Mouse (Mus musculus) embryonic facial prominence, embryonic 13.5 days (tissue): ENCODE data around the gene Kif17. TPM values are rescaled to one million over a fixed set of nuclear protein-coding genes. Genes with fewer than 3 reads are reported as not detected.

Experiments used
- ATAC-seq: fragments of 200-750 bp; cut with Nextera tagmentation; 2 replicates; pipeline ENCODE4 v1.8.0; 2017; ENCODE audit warnings: low read depth; ENCODE audit not compliant: insufficient number of reproducible peaks, insufficient read depth, low FRiP score, low TSS enrichment
- H3K27ac ChIP-seq: fragments of 300-500 bp; sonication (generic); 2 replicates; pipeline ENCODE4 v1.5.1; 2015; ENCODE audit warnings: moderate library complexity, mild to moderate bottlenecking, inconsistent platforms
- H3K27me3 ChIP-seq: fragments of 300-500 bp; sonication (generic); 2 replicates; pipeline ENCODE4 v1.6.1; 2015; ENCODE audit warnings: mild to moderate bottlenecking, inconsistent platforms
- H3K36me3 ChIP-seq: fragments of 300-500 bp; sonication (generic); 2 replicates; pipeline ENCODE4 v1.6.1; 2015; ENCODE audit warnings: mild to moderate bottlenecking, inconsistent platforms
- H3K4me1 ChIP-seq: fragments of 300-500 bp; sonication (generic); 2 replicates; pipeline ENCODE4 v1.6.1; 2015; ENCODE audit warnings: inconsistent platforms
- H3K4me2 ChIP-seq: fragments of 300-500 bp; sonication (generic); 2 replicates; pipeline ENCODE4 v1.6.1; 2015; ENCODE audit warnings: moderate library complexity, mild to moderate bottlenecking, inconsistent platforms
- H3K4me3 ChIP-seq: fragments of 300-500 bp; sonication (generic); 2 replicates; pipeline ENCODE4 v1.5.1; 2015; ENCODE audit warnings: mild to moderate bottlenecking, inconsistent platforms
- H3K9ac ChIP-seq: fragments of 300-500 bp; sonication (generic); 2 replicates; pipeline ENCODE4 v1.6.1; 2015; ENCODE audit warnings: mild to moderate bottlenecking, inconsistent platforms
- H3K9me3 ChIP-seq: fragments of 300-500 bp; sonication (generic); 2 replicates; pipeline ENCODE4 v1.6.1; 2016; ENCODE audit warnings: inconsistent platforms
- WGBS: fragments of 180-500 bp; shearing (Covaris S2); methylation state at CpG from one replicate; pipeline ENCODE4 v1.1.7; 2015; ENCODE audit warnings: mixed read lengths; 5-methylcytosine and 5-hydroxymethylcytosine counted together
- microRNA-seq: library from miRNA; unstranded; fragments of <30 nt; microRNA quantifications from one replicate; pipeline ENCODE4, GENCODE M21; 2016
- polyA plus RNA-seq: library from polyadenylated mRNA; unstranded; fragments of >200 nt; fragmentation: Nextera tagmentation; extraction: Ambion mirVana; gene quantifications from 2 replicates; pipeline ENCODE4 v1.2.1, GENCODE M21; 2015

Kif17 gene
- polyA plus RNA-seq, 1 experiment from 2014 or later: 1.4 TPM

- Histone ChIP-seq H3K4me2 (no peak overlapping the region), H3K36me3 (no peaks in the 10 kb centered on the region), H3K4me1 (peaks cover 8% of the 10 kb centered on the region), H3K27ac (no peak overlapping the region), H3K9ac (no peak overlapping the region), H3K4me3 (no peak overlapping the region), H3K27me3 (no peaks in the 10 kb centered on the region), H3K9me3 (no peaks in the 10 kb centered on the region)
- 69% methylated on average over 10 of the region's 10 CpGs for WGBS
- ATAC-seq: no peak
These were observed 93.2 kb downstream of the Kif17 start for GRCm38 (mm10) chr4:138343341-138343837.

GRCm38 (mm10) chr4:138344891-138345545 is 94.8 kb downstream of the Kif17 start:
- Histone ChIP-seq H3K4me2 (no peak overlapping the region), H3K4me3 (no peak overlapping the region), H3K9ac (no peak overlapping the region), H3K36me3 (no peaks in the 10 kb centered on the region), H3K4me1 (peaks cover 5% of the 10 kb centered on the region), H3K27me3 (no peaks in the 10 kb centered on the region), H3K27ac (no peak overlapping the region), H3K9me3 (no peaks in the 10 kb centered on the region)
- no peak for ATAC-seq
- WGBS: 81% methylated on average over 9 of the region's 9 CpGs

GRCm38 (mm10) chr4:138347280-138347679 is 97.0 kb downstream of the Kif17 start:
- H3K9ac ChIP-seq: no peak overlapping the region
- no peak for ATAC-seq
- H3K27me3 ChIP-seq: no peaks in the 10 kb centered on the region
- no peak overlapping the region for H3K4me3 ChIP-seq
- 74% methylated on average over 1 of the region's 1 CpGs for WGBS
- no peaks in the 10 kb centered on the region for H3K36me3 ChIP-seq
- H3K4me1 ChIP-seq: no peaks in the 10 kb centered on the region
- no peak overlapping the region for H3K4me2 ChIP-seq
- no peaks in the 10 kb centered on the region for H3K9me3 ChIP-seq
- no peak overlapping the region for H3K27ac ChIP-seq

- Histone ChIP-seq H3K36me3 (no peaks in the 10 kb centered on the region), H3K4me2 (no peak overlapping the region), H3K9ac (no peak overlapping the region), H3K4me1 (no peaks in the 10 kb centered on the region), H3K27ac (no peak overlapping the region), H3K27me3 (no peaks in the 10 kb centered on the region), H3K9me3 (no peaks in the 10 kb centered on the region), H3K4me3 (no peak overlapping the region)
- 77% methylated on average over 7 of the region's 7 CpGs for WGBS
- no peak for ATAC-seq
These were observed 98.5 kb downstream of the Kif17 start for GRCm38 (mm10) chr4:138348716-138349115.

Small RNA genes within 50 kb of the gene (microRNA-seq; reads per million reads assigned to microRNA genes)
- not detected for gene Gm27646
- gene Mir7019: 1.8 reads per million, percentile 3 among the genes with 10 or more reads in this experiment

Other genes starting within 250 kb of the Kif17 start
- 218 and 228 TPM in 2 replicates for gene Hp1bp3, start 34.1 kb upstream of the Kif17 start, polyA plus RNA-seq
- 0.79 and 1.2 TPM in 2 replicates for gene Sh2d5, start within 50 bp of the Kif17 start, polyA plus RNA-seq
- 317 and 321 TPM in 2 replicates for gene Ddost, start 54.3 kb downstream of the Kif17 start, polyA plus RNA-seq
- 54.7 and 57.5 TPM in 2 replicates for gene Pink1, start 75.9 kb downstream of the Kif17 start, polyA plus RNA-seq
- gene Cda, start 117.6 kb downstream of the Kif17 start, polyA plus RNA-seq: 4.1 and 6.5 TPM in 2 replicates
- gene Fam43b, start 146.1 kb downstream of the Kif17 start, polyA plus RNA-seq: 0.18 and 0.25 TPM in 2 replicates
- gene Mul1, start 184.2 kb downstream of the Kif17 start, polyA plus RNA-seq: 15.3 and 19.1 TPM in 2 replicates
- 2.4 and 2.5 TPM in 2 replicates for gene Camk2n1, start 203.9 kb downstream of the Kif17 start, polyA plus RNA-seq